ENCODE assay signal across 18 mouse cellular contexts in the genomic region with DNA sequence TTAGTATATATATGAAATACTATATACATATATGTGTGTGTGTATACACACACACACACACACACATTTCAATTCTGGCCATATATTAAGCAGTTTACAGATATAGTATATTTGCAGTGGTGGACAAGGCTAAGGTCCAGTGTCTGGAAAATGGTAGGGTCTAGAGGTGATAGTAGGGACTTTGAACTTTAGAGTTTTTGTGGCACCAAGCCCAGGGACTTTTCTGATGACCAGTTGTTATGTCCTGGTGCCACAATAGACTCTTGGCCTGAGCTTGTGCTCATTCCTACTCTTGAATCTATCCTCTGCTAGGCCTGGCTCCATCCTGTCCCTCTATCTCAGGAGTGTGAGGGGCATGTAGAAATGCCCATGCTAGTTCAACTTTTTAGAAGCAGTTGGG.
"Had no signal": no experiment of that assay in that cellular context is flagged by ENCODE, and none has a peak within 500 bp of the region (broad histone marks: within the 10 kb centered on the region; RNA-seq: fewer than 3 reads in every experiment).

No protein-coding gene starts in this region.

- H3K27ac ChIP-seq: midbrain, embryonic 10.5 days; midbrain, embryonic 12.5 days; neural tube, embryonic 13.5 days; neural tube, embryonic 15.5 days had no signal

- H3K4me3 ChIP-seq: midbrain, embryonic 10.5 days; midbrain, embryonic 12.5 days; myocyte; neural tube, embryonic 13.5 days; neural tube, embryonic 15.5 days had no signal

- H3K9ac ChIP-seq: lung, embryonic 14.5 days; midbrain, embryonic 12.5 days; neural tube, embryonic 13.5 days; neural tube, embryonic 15.5 days had no signal

- H3K4me2 ChIP-seq: lung, embryonic 14.5 days; midbrain, embryonic 12.5 days; neural tube, embryonic 13.5 days; neural tube, embryonic 15.5 days had no signal

- DNase-seq: lung, embryonic 14.5 days; lung, postnatal 10 days; lung, postnatal 4 days; midbrain, embryonic 14.5 days; retina, postnatal 1 day; right cerebral cortex, adult 18-20 months; right cerebral cortex, postnatal 25 days; right cerebral cortex, postnatal 4 days; spleen, adult 18-20 months; thymus, adult 18-20 months; thymus, postnatal 14 days; thymus, postnatal 36 days had no signal

- ATAC-seq: midbrain, embryonic 16.5 days had no signal

- H3K4me1 ChIP-seq: midbrain, embryonic 10.5 days; midbrain, embryonic 12.5 days; neural tube, embryonic 13.5 days; neural tube, embryonic 15.5 days had no signal

- H3K9me3 ChIP-seq: midbrain, embryonic 10.5 days; midbrain, embryonic 12.5 days; neural tube, embryonic 13.5 days; neural tube, embryonic 15.5 days had no signal

- H3K27me3 ChIP-seq: midbrain, embryonic 12.5 days; neural tube, embryonic 13.5 days; neural tube, embryonic 15.5 days had no signal

- H3K36me3 ChIP-seq: midbrain, embryonic 10.5 days; midbrain, embryonic 12.5 days; neural tube, embryonic 13.5 days; neural tube, embryonic 15.5 days had no signal
